Mouse (Mus musculus) neural tube, postnatal 0 days (tissue): ENCODE results near the gene Gm10490. TPM values are rescaled to one million over a fixed set of nuclear protein-coding genes. Genes with fewer than 3 reads are reported as not detected.

ENCODE experiments used
- polyA plus RNA-seq: library from polyadenylated mRNA; unstranded; fragments of >200 nt; fragmentation: Nextera tagmentation; extraction: Ambion mirVana; gene quantifications from 2 replicates; pipeline ENCODE4 v1.2.1, GENCODE M21; 2015

Gene Gm10490
- polyA plus RNA-seq = not detected in 2 replicates

DNA sequence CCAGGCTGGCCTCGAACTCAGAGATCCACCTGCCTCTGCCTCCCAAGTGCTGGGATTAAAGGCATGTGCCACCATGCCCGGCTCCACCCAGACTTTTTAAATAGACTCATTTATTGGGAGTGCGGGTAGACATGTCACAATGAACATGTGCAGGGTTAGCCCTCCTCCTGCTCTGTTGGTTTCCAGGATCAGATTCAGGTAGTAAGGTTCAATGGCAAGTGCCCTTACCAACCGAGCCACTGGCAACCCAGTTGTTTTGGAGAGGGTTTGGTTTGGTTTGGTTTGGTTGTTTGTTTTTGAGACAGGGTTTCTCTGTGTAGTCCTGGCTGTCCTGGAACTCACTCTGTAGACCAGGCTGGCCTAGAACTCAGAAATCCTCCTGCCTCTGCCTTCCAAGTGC, at the start of gene Gm10490:
Gm10490 (plus strand) TSS at position 301 of the 400 bp plus-strand sequence.

DNA sequence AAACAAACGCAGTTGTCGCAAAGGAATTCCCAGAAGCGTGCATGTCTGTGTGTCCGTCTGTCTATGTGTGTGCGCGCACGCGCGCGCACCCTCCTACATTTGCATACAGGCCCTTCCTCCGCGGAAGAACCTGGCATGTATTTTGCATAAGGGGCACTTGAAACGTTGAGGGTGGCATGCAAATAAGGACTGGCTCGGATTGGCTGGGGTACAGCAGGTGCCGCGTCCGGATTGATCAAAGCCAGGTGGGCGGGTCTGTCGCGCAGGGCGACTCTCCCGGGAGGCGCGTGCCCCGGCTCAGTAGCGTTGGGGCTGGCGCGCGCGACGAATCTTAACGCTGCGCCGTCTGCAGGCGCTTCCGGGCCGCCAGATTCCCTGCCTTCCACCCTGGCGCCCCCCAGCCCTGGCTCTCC, 31.3 kb upstream of the Gm10490 start, which contains the start of gene Pim2:
Pim2 (plus strand) TSS at position 256 of the 413 bp plus-strand sequence.

DNA sequence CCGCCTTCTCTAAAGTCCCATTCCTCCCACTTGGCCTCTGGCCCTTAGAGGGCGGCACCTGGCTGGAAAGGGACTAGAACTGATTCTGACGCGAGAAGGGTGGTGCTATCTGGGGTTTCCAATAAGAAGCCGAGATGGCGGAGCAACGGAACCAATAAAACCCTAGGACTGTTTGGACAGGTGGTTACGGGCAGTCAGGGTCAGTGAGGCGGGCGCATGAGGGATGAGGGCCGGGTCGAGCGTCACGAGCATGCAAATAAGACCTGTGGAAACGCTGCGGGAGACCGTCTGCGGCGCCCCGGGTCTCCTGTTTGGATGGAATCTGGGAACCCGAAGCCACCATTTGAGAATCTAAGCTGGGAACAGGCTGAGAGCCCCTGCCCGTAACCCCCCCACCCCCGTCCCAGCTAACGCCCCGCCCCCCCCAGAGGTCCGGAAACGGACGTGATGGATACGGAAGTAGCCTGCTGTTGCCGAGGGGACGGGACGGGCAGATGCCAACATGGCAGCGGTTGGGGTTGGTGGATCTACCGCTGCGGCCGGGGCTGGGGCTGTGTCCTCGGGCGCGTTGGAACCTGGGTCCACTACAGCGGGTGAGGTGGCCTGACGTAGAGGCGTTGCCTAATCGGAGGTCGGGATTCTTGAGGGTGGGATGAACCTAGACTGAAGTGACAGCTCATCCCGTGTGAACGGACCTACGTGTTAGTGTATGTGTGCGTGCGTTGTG, 25.3 kb upstream of the Gm10490 start, which contains the start of gene Slc35a2:
Slc35a2 (plus strand) TSS at position 188 of the 727 bp plus-strand sequence.

DNA sequence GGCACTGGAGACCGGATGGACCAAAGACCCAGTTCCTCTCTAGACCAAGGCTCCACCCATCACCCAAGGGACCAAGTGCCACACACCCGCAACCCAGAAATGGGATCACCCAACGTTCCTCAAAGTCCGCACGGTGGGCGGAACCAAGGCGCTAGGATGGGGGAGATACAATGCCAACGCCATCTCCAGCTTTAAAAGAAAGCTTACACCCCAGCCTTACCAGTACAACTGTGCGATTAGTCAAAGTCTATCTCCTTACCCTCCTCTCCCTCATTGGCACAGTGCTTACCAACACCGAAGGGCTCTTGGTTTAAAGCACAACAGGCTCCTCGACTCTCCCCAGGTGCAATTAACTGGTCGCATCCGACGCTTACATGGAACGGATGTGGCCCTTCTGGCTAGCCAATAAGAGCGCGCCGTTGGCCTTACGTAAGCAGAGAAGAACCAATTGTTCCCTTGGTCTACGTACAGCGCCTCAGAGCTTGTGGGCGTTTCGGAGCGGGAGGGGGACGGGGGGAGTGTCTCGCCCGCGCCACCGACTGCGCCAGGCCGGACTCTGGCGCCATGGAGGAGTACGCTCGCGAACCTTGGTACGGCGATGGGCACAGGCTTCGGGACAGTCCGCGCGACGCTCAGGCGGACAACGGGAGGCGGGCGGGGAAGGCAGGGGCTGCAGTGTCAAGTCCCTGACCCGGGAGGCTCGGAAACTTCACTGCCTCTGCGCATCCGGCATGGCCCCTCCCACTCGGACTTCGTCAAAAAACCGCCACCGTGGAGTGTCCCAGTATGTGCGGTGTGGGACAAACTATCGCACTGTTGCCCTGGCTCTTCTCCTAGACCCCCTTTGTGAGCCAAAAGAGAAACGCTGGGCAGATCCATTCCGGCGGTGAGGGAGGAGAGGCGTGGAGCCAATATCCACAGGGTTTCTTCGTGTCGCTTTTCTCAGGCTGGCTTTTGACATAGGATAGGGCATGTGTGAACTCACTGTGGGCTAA, 10.2 kb upstream of the Gm10490 start, which contains the start of the genes Pqbp1 and Timm17b:
Pqbp1 (minus strand) TSS at position 390 of the 995 bp plus-strand sequence.
Timm17b (plus strand) TSS at position 478 of the 995 bp plus-strand sequence.

DNA sequence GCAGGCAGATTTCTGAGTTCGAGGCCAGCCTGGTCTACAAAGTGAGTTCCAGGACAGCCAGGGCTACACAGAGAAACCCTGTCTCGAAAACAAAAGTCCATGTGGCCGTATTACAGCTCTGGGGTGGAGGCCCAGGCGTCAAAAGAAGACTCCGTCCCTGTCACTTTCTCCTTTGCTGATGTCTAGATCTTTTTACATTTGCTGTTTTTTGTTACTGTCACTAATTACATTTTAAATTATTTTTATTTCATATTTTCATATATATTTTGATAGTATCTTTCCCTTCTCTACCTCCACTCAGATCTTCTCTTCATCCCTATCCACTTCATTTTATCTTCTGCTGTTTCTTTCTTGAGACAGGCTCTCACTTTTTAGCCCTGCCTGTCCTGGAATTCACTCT, 1.6 kb upstream of the Gm10490 start, which contains the start of gene Gm10491:
Gm10491 (minus strand) TSS at position 101 of the 400 bp plus-strand sequence.

DNA sequence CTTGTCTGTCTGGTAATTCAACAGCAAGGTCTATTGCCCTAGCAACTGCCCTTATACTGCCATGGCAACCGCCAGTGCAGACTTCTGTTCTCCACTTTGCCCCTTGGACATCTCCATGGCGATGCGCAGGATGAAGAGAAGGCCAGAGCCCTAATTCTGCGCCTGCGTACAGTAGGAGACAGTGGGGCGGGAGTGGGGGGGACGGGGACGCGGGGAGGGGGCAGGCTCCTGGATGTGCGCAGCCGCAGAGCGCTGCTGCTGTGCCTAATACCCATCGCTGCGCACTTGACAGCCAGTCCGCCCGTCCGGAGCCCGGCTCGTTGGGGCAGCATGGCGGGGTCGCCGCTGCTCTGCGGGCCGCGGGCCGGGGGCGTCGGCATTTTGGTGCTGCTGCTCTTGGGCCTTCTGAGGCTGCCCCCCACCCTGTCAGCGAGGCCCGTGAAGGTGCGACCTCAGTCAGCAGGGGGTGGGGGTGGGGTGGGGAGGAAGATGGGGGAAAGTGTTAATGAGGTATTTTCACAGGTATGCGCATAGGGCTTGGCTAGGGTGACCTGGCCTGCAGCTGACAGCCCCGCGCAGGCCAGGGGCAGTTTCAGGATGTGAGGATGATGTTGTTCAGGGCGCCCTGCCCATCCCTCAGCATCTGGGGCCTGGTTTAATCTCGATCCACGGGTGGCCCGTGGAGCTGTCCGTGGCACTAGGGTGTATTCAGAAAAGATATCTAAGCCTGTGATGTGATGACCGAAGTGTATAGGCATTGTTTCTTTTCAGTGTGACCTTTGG, 10.4 kb downstream of the Gm10490 start, which contains the start of gene Pcsk1n:
Pcsk1n (plus strand) TSS at position 222 of the 783 bp plus-strand sequence.

DNA sequence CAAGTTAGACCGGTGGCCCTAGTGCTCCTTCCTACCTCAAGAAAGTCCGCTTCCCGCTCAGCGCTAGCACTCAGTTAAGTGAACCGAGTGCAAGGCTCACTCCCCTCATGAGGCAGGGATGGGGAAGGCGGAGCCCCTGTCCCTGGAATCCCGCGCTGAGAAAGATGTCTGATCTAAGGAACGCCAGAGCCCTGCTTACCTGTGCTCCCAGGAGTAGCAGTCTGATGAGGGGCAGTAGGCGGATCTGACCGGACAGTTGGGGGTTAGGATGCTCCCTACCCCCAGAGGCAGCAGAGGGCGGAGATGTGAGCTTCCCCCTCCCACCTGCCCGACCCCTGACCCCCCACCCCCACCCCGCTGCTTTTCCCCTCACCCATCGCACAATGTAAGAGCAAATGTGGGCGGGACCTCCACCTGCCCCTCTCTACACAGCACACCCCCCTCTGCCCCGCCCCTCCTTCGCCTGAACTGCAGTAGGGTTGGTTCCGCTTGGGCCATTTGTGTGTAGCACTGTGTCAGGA, 19.0 kb downstream of the Gm10490 start, which contains the start of gene Eras:
Eras (minus strand) TSS at position 338 of the 521 bp plus-strand sequence.

DNA sequence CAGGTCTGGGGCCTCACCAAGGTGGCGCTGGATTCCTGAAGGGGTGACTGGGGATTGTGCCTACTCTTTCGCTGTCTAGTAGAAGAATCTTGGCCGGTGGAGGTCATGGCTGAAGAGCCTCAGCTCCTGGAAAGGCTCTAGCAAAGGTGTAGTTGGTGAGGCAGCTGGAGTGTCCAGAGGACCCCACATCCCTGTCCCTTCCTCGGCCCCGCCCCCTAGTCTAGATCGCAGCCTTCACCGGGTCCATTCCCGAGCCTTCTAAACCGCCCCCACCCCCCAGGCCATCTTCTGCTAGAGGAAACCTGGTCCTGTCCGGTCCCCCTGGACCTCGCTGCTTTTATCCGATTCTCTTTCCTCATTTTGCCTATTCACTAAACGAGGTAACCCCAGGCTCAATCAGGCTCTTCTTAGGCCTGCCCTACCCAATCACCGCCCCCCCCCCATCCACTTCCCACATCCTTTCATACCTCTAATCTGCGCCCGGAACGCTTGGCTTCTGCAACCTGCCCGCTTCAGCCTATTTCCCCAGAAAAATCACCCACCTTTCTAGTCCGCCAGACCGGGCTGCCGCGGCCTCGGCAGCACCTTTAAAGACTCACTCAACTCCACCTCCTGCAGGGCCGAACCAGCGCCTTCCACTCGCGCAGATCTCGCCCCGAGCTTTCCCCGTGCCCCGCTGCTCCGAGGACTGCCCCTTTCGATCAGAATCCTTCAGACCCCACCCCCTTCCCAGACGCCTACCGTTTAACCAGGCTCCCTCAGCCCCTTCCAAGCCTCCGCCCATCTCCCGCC, 38.0 kb downstream of the Gm10490 start, which contains the start of gene Hdac6:
Hdac6 (minus strand) TSS at position 782 of the 792 bp plus-strand sequence.

Other genes with a start within 250 kb of the Gm10490 start
- 24.1 and 30.5 TPM in 2 replicates for gene Plp2, start 238.2 kb upstream of the Gm10490 start, polyA plus RNA-seq
- 0.09 TPM in 1 of 2 replicates, not detected in the other for gene Magix, start 228.3 kb upstream of the Gm10490 start, polyA plus RNA-seq
- 36.7 and 37.7 TPM in 2 replicates for gene Gpkow, start 212.4 kb upstream of the Gm10490 start, polyA plus RNA-seq
- gene Wdr45, start 195.2 kb upstream of the Gm10490 start, polyA plus RNA-seq = 32.1 and 33.5 TPM in 2 replicates
- 1.1 TPM in 1 of 2 replicates, not detected in the other for gene Gm45208, start 187.3 kb upstream of the Gm10490 start, polyA plus RNA-seq
- 127 and 148 TPM in 2 replicates for gene Praf2, start 181.1 kb upstream of the Gm10490 start, polyA plus RNA-seq
- 38.8 and 40.7 TPM in 2 replicates for gene Ccdc120, start 158.6 kb upstream of the Gm10490 start, polyA plus RNA-seq
- gene Tfe3, start 147.0 kb upstream of the Gm10490 start, polyA plus RNA-seq = 21.2 and 23.8 TPM in 2 replicates
- gene Gripap1, start 119.8 kb upstream of the Gm10490 start, polyA plus RNA-seq = 52.2 and 56.6 TPM in 2 replicates
- gene Kcnd1, start 87.3 kb upstream of the Gm10490 start, polyA plus RNA-seq = 7.6 and 8.1 TPM in 2 replicates
- gene Otud5, start 68.2 kb upstream of the Gm10490 start, polyA plus RNA-seq = 34.5 and 38.3 TPM in 2 replicates
- gene Pim2, start 31.3 kb upstream of the Gm10490 start, polyA plus RNA-seq = 27.0 and 30.5 TPM in 2 replicates
- 50.9 and 54.9 TPM in 2 replicates for gene Slc35a2, start 25.5 kb upstream of the Gm10490 start, polyA plus RNA-seq
- 190 and 200 TPM in 2 replicates for gene Pqbp1, start 10.3 kb upstream of the Gm10490 start, polyA plus RNA-seq
- 124 and 134 TPM in 2 replicates for gene Timm17b, start 10.2 kb upstream of the Gm10490 start, polyA plus RNA-seq
- not detected in 2 replicates for gene Gm10491, start 1.7 kb upstream of the Gm10490 start, polyA plus RNA-seq
- 611 and 654 TPM in 2 replicates for gene Pcsk1n, start 10.3 kb downstream of the Gm10490 start, polyA plus RNA-seq
- gene Eras, start 19.1 kb downstream of the Gm10490 start, polyA plus RNA-seq = not detected in 2 replicates
- gene Hdac6, start 38.3 kb downstream of the Gm10490 start, polyA plus RNA-seq = 43.4 and 50.9 TPM in 2 replicates
- not detected in 2 replicates for gene Gata1, start 68.5 kb downstream of the Gm10490 start, polyA plus RNA-seq
- gene Glod5, start 109.0 kb downstream of the Gm10490 start, polyA plus RNA-seq = 1.4 TPM in 2 replicates
- 26.7 and 27.2 TPM in 2 replicates for gene Suv39h1, start 165.2 kb downstream of the Gm10490 start, polyA plus RNA-seq
- gene Was, start 181.0 kb downstream of the Gm10490 start, polyA plus RNA-seq = 0.34 and 0.41 TPM in 2 replicates
- 49.8 and 57.2 TPM in 2 replicates for gene Wdr13, start 223.3 kb downstream of the Gm10490 start, polyA plus RNA-seq
- 458 TPM in 2 replicates for gene Rbm3, start 236.3 kb downstream of the Gm10490 start, polyA plus RNA-seq